Mouse (Mus musculus) olfactory bulb, adult 2 months (tissue): Measurements from ENCODE around the gene Rbm47.

Experiments used
- CTCF ChIP-seq: fragments of 200-500 bp; IDR thresholded peaks from 2 replicates; pipeline ENCODE4 v1.5.1; 2012; ENCODE audit warnings: low read depth, mild to moderate bottlenecking, low read length, moderate library complexity; ENCODE audit not compliant: insufficient read depth
- POLR2A ChIP-seq: fragments of 200-500 bp; IDR thresholded peaks from 2 replicates; pipeline ENCODE4 v1.6.1; 2012; ENCODE audit warnings: mild to moderate bottlenecking, low read depth, low read length, moderate library complexity; ENCODE audit not compliant: insufficient read depth

DNA sequence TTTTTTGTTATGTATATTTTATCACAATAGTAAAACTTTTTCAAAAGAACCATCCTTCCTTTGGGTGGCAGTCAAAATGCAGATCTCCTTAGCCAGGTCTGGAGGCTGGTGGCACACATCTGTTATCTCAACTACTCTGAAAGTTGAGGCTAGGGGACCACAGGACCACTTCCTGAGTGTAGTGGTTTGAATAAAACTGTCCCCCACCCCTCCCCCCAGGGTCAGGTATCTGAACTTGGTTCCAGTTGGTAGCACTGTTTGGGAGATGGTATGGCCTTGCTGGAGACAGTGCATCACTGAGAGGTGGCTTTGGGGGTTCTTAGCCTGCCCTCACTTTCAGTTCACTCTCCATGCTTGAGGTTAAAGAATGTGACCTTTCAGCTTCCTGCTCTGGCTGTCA is 51.7 kb downstream of the Rbm47 start:
- TF ChIP-seq CTCF (no peak), POLR2A (no peak)
